Mouse (Mus musculus) bone marrow macrophage, adult 2 months (primary cell): Measurements from ENCODE around the gene Trappc6a.

Source experiments
- CTCF ChIP-seq: IDR thresholded peaks from 2 replicates; pipeline ENCODE4 v1.5.1; 2012; ENCODE audit warnings: low read depth, mild to moderate bottlenecking, low read length, moderate library complexity
- POLR2A ChIP-seq: IDR thresholded peaks from 2 replicates; pipeline ENCODE4 v1.6.1; 2012; ENCODE audit warnings: mild to moderate bottlenecking, low read depth, low read length, borderline replicate concordance

DNA sequence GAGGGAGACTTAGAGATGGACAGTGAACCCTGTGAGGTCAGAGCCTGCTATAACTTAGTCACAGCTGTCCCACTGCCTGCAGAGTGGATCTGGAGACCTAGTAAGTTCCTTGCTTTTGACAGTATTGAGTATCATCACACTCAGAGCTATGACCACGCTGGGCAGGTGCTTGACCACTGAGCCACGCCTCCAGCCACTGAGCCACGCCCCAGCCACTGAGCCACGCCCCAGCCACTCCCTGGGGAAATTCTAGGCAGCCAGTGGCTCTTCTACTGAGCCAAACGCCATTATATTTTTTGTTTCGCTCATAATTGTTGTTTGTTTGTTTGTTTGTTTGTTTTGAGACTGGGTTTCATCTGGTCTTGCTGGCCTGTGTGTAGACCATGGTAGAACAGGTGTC, 40.6 kb upstream of the Trappc6a start:
- TF ChIP-seq CTCF: no peak
- TF ChIP-seq POLR2A: no peak
